Mouse (Mus musculus) MEL (cell line): ENCODE measurements around the gene Polg. TPM values are rescaled to one million over a fixed set of nuclear protein-coding genes. Genes with fewer than 3 reads are reported as not detected.

Source experiments
- DNase-seq: peaks from one replicate; pipeline ENCODE4 v3.0.0; 2011; ENCODE audit warnings: low read depth, low spot score
- H3K27ac ChIP-seq: 2 replicates; pipeline ENCODE4 v1.5.1; 2012; ENCODE audit warnings: low read depth, mild to moderate bottlenecking, control low read depth, low read length, moderate library complexity; ENCODE audit not compliant: control insufficient read depth
- H3K27me3 ChIP-seq, 2 experiments: fragments of 150-350 bp in 1 of 2; sonication (generic) in 1 of 2; 2 replicates each; pipeline ENCODE4 v1.6.1; 2012; ENCODE audit warnings: low read length in 2 of 2, mild to moderate bottlenecking in 2 of 2, improper control_type of control experiment in 1 of 2, moderate library complexity in 1 of 2; ENCODE audit not compliant: insufficient read depth in 2 of 2, control insufficient read depth in 1 of 2
- H3K36me3 ChIP-seq, 2 experiments: 2 replicates each; pipeline ENCODE4 v1.6.1; 2012 to 2014; ENCODE audit warnings: low read length in 2 of 2, improper control_type of control experiment in 1 of 2, inconsistent platforms in 1 of 2, mild to moderate bottlenecking in 1 of 2; ENCODE audit not compliant: insufficient read depth in 2 of 2, control insufficient read depth in 1 of 2
- H3K4me1 ChIP-seq, 2 experiments: fragments of 150-350 bp in 1 of 2; sonication (generic) in 1 of 2; 2 replicates each; pipeline ENCODE4 v1.6.1; 2012; ENCODE audit warnings: low read length in 2 of 2, improper control_type of control experiment in 1 of 2, mild to moderate bottlenecking in 1 of 2; ENCODE audit not compliant: insufficient read depth in 2 of 2, control insufficient read depth in 1 of 2
- H3K4me3 ChIP-seq, 2 experiments: fragments of 150-350 bp in 1 of 2; sonication (generic) in 1 of 2; 2 replicates each; pipeline ENCODE4 v1.5.1; 2012; ENCODE audit warnings: low read depth in 2 of 2, low read length in 2 of 2, mild to moderate bottlenecking in 2 of 2, moderate library complexity in 2 of 2, control low read depth in 1 of 2, improper control_type of control experiment in 1 of 2; ENCODE audit not compliant: control insufficient read depth in 1 of 2, insufficient read depth in 1 of 2
- H3K79me2 ChIP-seq: 2 replicates; pipeline ENCODE4 v1.6.1; 2012; ENCODE audit warnings: mild to moderate bottlenecking, low read length, moderate library complexity; ENCODE audit not compliant: control insufficient read depth, poor library complexity, insufficient read depth
- H3K9ac ChIP-seq: 2 replicates; pipeline ENCODE4 v1.6.1; 2012; ENCODE audit warnings: low read depth, mild to moderate bottlenecking, control low read depth, low read length, moderate library complexity; ENCODE audit not compliant: control insufficient read depth, poor library complexity, severe bottlenecking
- H3K9me3 ChIP-seq: fragments of 150-350 bp; sonication (generic); replicated peaks from 2 replicates; pipeline ENCODE4 v1.6.1; 2012; ENCODE audit warnings: mild to moderate bottlenecking, low read length, improper control_type of control experiment, moderate library complexity; ENCODE audit not compliant: insufficient read depth
- BHLHE40 ChIP-seq: IDR thresholded peaks from 2 replicates; pipeline ENCODE4 v1.6.1; 2012; ENCODE audit warnings: low read depth, mild to moderate bottlenecking, inconsistent platforms, low read length, improper control_type of control experiment, borderline replicate concordance
- CHD1 ChIP-seq: IDR thresholded peaks from 2 replicates; pipeline ENCODE4 v1.6.1; 2012; ENCODE audit warnings: low read depth, mild to moderate bottlenecking, inconsistent platforms, low read length, improper control_type of control experiment
- CHD2 ChIP-seq: IDR thresholded peaks from 2 replicates; pipeline ENCODE4 v1.6.1; 2011; ENCODE audit warnings: low read length, improper control_type of control experiment
- CTCF ChIP-seq, 3 experiments: IDR thresholded peaks in 2 of 3; conservative IDR thresholded peaks in 1 of 3; 2 replicates each; pipeline ENCODE4 v1.5.1; 2011 to 2012; ENCODE audit warnings: low read length in 3 of 3, low read depth in 2 of 3, mild to moderate bottlenecking in 2 of 3, improper control_type of control experiment in 1 of 3, inconsistent platforms in 1 of 3, mixed read lengths in 1 of 3, moderate library complexity in 1 of 3; ENCODE audit not compliant: control insufficient read depth in 1 of 3, insufficient read depth in 1 of 3, poor library complexity in 1 of 3, severe bottlenecking in 1 of 3
- E2F4 ChIP-seq: IDR thresholded peaks from 2 replicates; pipeline ENCODE4 v1.6.1; 2011; ENCODE audit warnings: low read depth, low read length, improper control_type of control experiment, borderline replicate concordance
- ELF1 ChIP-seq: IDR thresholded peaks from 2 replicates; pipeline ENCODE4 v1.6.1; 2014; ENCODE audit warnings: low read depth, mild to moderate bottlenecking, inconsistent platforms, low read length, improper control_type of control experiment, moderate library complexity
- ETS1 ChIP-seq: IDR thresholded peaks from 2 replicates; pipeline ENCODE4 v1.6.1; 2012; ENCODE audit warnings: low read depth, mild to moderate bottlenecking, inconsistent platforms, low read length, improper control_type of control experiment, moderate library complexity
- GABPA ChIP-seq: IDR thresholded peaks from 2 replicates; pipeline ENCODE4 v1.6.1; 2012; ENCODE audit warnings: low read depth, mild to moderate bottlenecking, inconsistent platforms, low read length, improper control_type of control experiment, moderate library complexity
- GATA1 ChIP-seq: IDR thresholded peaks from 2 replicates; pipeline ENCODE4 v1.6.1; 2011; ENCODE audit warnings: low read depth, low read length, improper control_type of control experiment
- HCFC1 ChIP-seq: IDR thresholded peaks from 2 replicates; pipeline ENCODE4 v1.6.1; 2012; ENCODE audit warnings: low read depth, mild to moderate bottlenecking, inconsistent platforms, low read length, improper control_type of control experiment, moderate library complexity
- JUND ChIP-seq: IDR thresholded peaks from 2 replicates; pipeline ENCODE4 v1.6.1; 2011; ENCODE audit warnings: low read depth, mild to moderate bottlenecking, improper control_type of control experiment, low read length
- KAT2A ChIP-seq: conservative IDR thresholded peaks from 2 replicates; pipeline ENCODE4 v1.6.1; 2012; ENCODE audit warnings: low read depth, low read length, improper control_type of control experiment, inconsistent platforms
- MAFK ChIP-seq: IDR thresholded peaks from 2 replicates; pipeline ENCODE4 v1.6.1; 2011; ENCODE audit warnings: low read depth, mild to moderate bottlenecking, low read length, improper control_type of control experiment, borderline replicate concordance
- MXI1 ChIP-seq: IDR thresholded peaks from 2 replicates; pipeline ENCODE4 v1.6.1; 2011; ENCODE audit warnings: mild to moderate bottlenecking, low read depth, low read length, improper control_type of control experiment
- MYC ChIP-seq: IDR thresholded peaks from 2 replicates; pipeline ENCODE4 v1.6.1; 2011; ENCODE audit warnings: low read depth, mild to moderate bottlenecking, low read length, improper control_type of control experiment, moderate library complexity
- NELFE ChIP-seq: IDR thresholded peaks from 2 replicates; pipeline ENCODE4 v1.6.1; 2011; ENCODE audit warnings: low read depth, low read length, improper control_type of control experiment
- NRF1 ChIP-seq: IDR thresholded peaks from 2 replicates; pipeline ENCODE4 v1.6.1; 2014; ENCODE audit warnings: low read depth, mild to moderate bottlenecking, inconsistent platforms, low read length, improper control_type of control experiment, moderate library complexity; ENCODE audit not compliant: poor library complexity, insufficient read depth, severe bottlenecking
- POLR2AphosphoS2 ChIP-seq: IDR thresholded peaks from 2 replicates; pipeline ENCODE4 v1.6.1; 2011; ENCODE audit warnings: low read length, improper control_type of control experiment
- POLR2AphosphoS5 ChIP-seq: IDR thresholded peaks from 2 replicates; pipeline ENCODE4 v1.6.1; 2012; ENCODE audit warnings: low read depth, borderline replicate concordance, mild to moderate bottlenecking, inconsistent platforms, low read length, moderate library complexity, mixed read lengths
- SIN3A ChIP-seq: IDR thresholded peaks from 2 replicates; pipeline ENCODE4 v1.6.1; 2012; ENCODE audit warnings: low read length, improper control_type of control experiment, inconsistent platforms
- TAL1 ChIP-seq: IDR thresholded peaks from 2 replicates; pipeline ENCODE4 v1.6.1; 2012; ENCODE audit warnings: mild to moderate bottlenecking, inconsistent platforms, low read length, moderate library complexity, mixed read lengths
- TBP ChIP-seq: IDR thresholded peaks from 2 replicates; pipeline ENCODE4 v1.8.0; 2011; ENCODE audit warnings: low read depth, low read length, improper control_type of control experiment
- USF1 ChIP-seq: IDR thresholded peaks from 2 replicates; pipeline ENCODE4 v1.6.1; 2014; ENCODE audit warnings: low read depth, mild to moderate bottlenecking, inconsistent platforms, low read length, improper control_type of control experiment, moderate library complexity
- ZC3H11A ChIP-seq: IDR thresholded peaks from 2 replicates; pipeline ENCODE4 v1.6.1; 2012; ENCODE audit warnings: low read depth, mild to moderate bottlenecking, inconsistent platforms, low read length, improper control_type of control experiment
- ZKSCAN1 ChIP-seq: IDR thresholded peaks from 2 replicates; pipeline ENCODE4 v1.6.1; 2012; ENCODE audit warnings: low read depth, mild to moderate bottlenecking, inconsistent platforms, low read length, improper control_type of control experiment, moderate library complexity
- ZMIZ1 ChIP-seq: IDR thresholded peaks from 2 replicates; pipeline ENCODE4 v1.6.1; 2012; ENCODE audit warnings: low read depth, mild to moderate bottlenecking, inconsistent platforms, low read length, improper control_type of control experiment, moderate library complexity
- polyA plus RNA-seq, 2 experiments: library from polyadenylated mRNA; stranded (reverse) in 1 of 2; unstranded in 1 of 2; fragments of >175 nt in 1 of 2; fragments of >200 nt in 1 of 2; gene quantifications; 2 replicates each; pipeline versions ENCODE4 v1.2.1 to v1.2.4; 2012; ENCODE audit warnings: low replicate concordance in 2 of 2, low read depth in 1 of 2; ENCODE audit not compliant: insufficient read length in 2 of 2, insufficient read depth in 1 of 2, missing spikeins in 1 of 2
- total RNA-seq: library from RNA; depleted of rRNA; stranded (reverse); fragments of 300-350 nt; gene quantifications from 2 replicates; pipeline ENCODE4 v1.2.3, GENCODE M21; 2012

Gene Polg
- total and polyA plus RNA-seq, 3 experiments, result 82.7 to 129 TPM; not detected in 1

- TF ChIP-seq E2F4 (no peak), POLR2AphosphoS2 (no peak), ETS1 (no peak), TAL1 (no peak), TBP (no peak), KAT2A (no peak), NELFE (no peak), CTCF (IDR thresholded peaks at IDR 0.05 in 2 of 3, conservative IDR thresholded peaks at IDR 0.05 in 1 of 3; ENCODE audit: control insufficient read depth in 1 of 3, insufficient read depth in 1 of 3, low read depth in 2 of 3, low read length in 3 of 3, poor library complexity in 1 of 3, severe bottlenecking in 1 of 3) (no peak), ZC3H11A (no peak), ZMIZ1 (no peak), NRF1 (no peak), ZKSCAN1 (no peak), JUND (no peak), BHLHE40 (no peak), MAFK (no peak), POLR2AphosphoS5 (no peak), SIN3A (no peak), CHD1 (no peak), CHD2 (no peak)
- Histone ChIP-seq H3K36me3 (no peaks in the 10 kb centered on the region), H3K9me3 (no peaks in the 10 kb centered on the region), H3K27me3 (peaks cover 0 to 2% of the 10 kb centered on the region in 2 experiments; a peak in 3 of 4 replicates), H3K4me1 (no peaks in the 10 kb centered on the region), H3K4me3 (no peak overlapping the region), H3K79me2 (no peaks in the 10 kb centered on the region), H3K9ac (no peak overlapping the region), H3K27ac (no peak overlapping the region)
- no peak for DNase-seq
Measured at GRCm38 (mm10) chr7:79513466-79513865, 47.3 kb upstream of the Polg start.

GRCm38 (mm10) chr7:79512496-79512895, 46.3 kb upstream of the Polg start:
- no peak for TF ChIP-seq CHD2
- no peak for TF ChIP-seq ELF1
- no peak for TF ChIP-seq HCFC1
- TF ChIP-seq MYC, result no peak
- TF ChIP-seq TBP, result no peak
- TF ChIP-seq MXI1, result no peak
- no peak for TF ChIP-seq ZKSCAN1
- no peak for TF ChIP-seq JUND
- TF ChIP-seq USF1, result no peak
- no peak for TF ChIP-seq BHLHE40
- no peak for TF ChIP-seq TAL1
- no peak for TF ChIP-seq GABPA
- TF ChIP-seq GATA1, result no peak
- H3K27me3 ChIP-seq, result peaks cover 0 to 2% of the 10 kb centered on the region in 2 experiments; a peak in 3 of 4 replicates
- H3K79me2 ChIP-seq, result no peaks in the 10 kb centered on the region

More at GRCm38 (mm10) chr7:79512496-79512895, 46.3 kb upstream of the Polg start:
- H3K27ac ChIP-seq, result no peak overlapping the region
- H3K36me3 ChIP-seq, result no peaks in the 10 kb centered on the region
- H3K9ac ChIP-seq, result no peak overlapping the region
- H3K4me3 ChIP-seq, result no peak overlapping the region
- H3K4me1 ChIP-seq, result no peaks in the 10 kb centered on the region
- no peaks in the 10 kb centered on the region for H3K9me3 ChIP-seq
- DNase-seq, result no peak
